Comparison of ENCODE assay signal across 9 mouse cellular contexts in genomic region chr7:109174337-109174948, GRCm38 (mm10). TPM values are rescaled to one million over a fixed set of nuclear protein-coding genes. Genes with fewer than 3 reads are reported as not detected.
DNase-seq lines count a peak whose midpoint lies in the region; ATAC-seq and TF ChIP-seq lines count a peak whose summit lies in the region.
"Had no signal": no experiment of that assay in that cellular context is flagged by ENCODE, and none has a peak within 500 bp of the region (broad histone marks: within the 10 kb centered on the region; RNA-seq: fewer than 3 reads in every experiment).

No protein-coding gene starts in this region.

- no peak for ATAC-seq in forebrain, embryonic 11.5 days (replicated peaks; ENCODE audit: low FRiP score)
- peak; percentile 52 for ATAC-seq in lung, embryonic 14.5 days (ENCODE audit: insufficient read depth)
- ATAC-seq in inflammation-experienced regulatory T-cells, adult 6 months: no peak

- TF ChIP-seq POLR2A in brain, embryonic 14.5 days (IDR thresholded peaks at IDR 0.05; ENCODE audit: borderline replicate concordance, extremely low read depth, insufficient read depth, insufficient read length, poor library complexity, severe bottlenecking): no peak

- no peaks in the 10 kb centered on the region for H3K36me3 ChIP-seq in E14TG2a.4 (ENCODE audit: insufficient read depth, low read length)
- H3K36me3 ChIP-seq in forebrain, embryonic 11.5 days (ENCODE audit: control insufficient read depth, insufficient read depth, low read length): no peaks in the 10 kb centered on the region
- H3K36me3 ChIP-seq in lung, embryonic 14.5 days (ENCODE audit: insufficient read depth): no peaks in the 10 kb centered on the region

- TF ChIP-seq CTCF in E14TG2a.4 (conservative IDR thresholded peaks at IDR 0.05; ENCODE audit: low read length): no peak
- TF ChIP-seq CTCF in brain, embryonic 14.5 days (IDR thresholded peaks at IDR 0.05; ENCODE audit: borderline replicate concordance, extremely low read depth, insufficient read depth, insufficient read length): no peak
- no peak for TF ChIP-seq CTCF in lung, embryonic 14.5 days (IDR thresholded peaks at IDR 0.05; ENCODE audit: low read depth)

- WGBS in forebrain, embryonic 11.5 days: 1% methylated on average over 31 of the region's 31 CpGs
- WGBS in lung, embryonic 14.5 days: 5% methylated on average over 31 of the region's 31 CpGs

- peak overlapping the region; percentile 92 for H3K9ac ChIP-seq in forebrain, embryonic 11.5 days (ENCODE audit: low read length)
- peak overlapping the region; percentile 62 for H3K9ac ChIP-seq in lung, embryonic 14.5 days

- H3K4me2 ChIP-seq in forebrain, embryonic 11.5 days (ENCODE audit: low read depth, low read length, severe bottlenecking): peak overlapping the region; percentile 93
- peak overlapping the region; percentile 99 for H3K4me2 ChIP-seq in lung, embryonic 14.5 days

- H3K27ac ChIP-seq in forebrain, embryonic 11.5 days (ENCODE audit: low read depth, low read length): peak overlapping the region; percentile 84
- H3K27ac ChIP-seq in lung, embryonic 14.5 days (ENCODE audit: low read depth): no peak overlapping the region; the same call in 1 of the 2 replicates
- H3K27ac ChIP-seq: macrophage had no signal

- H3K4me1 ChIP-seq in E14TG2a.4 (replicated peaks; ENCODE audit: low read depth, low read length): peaks cover 36% of the 10 kb centered on the region
- peaks cover 20% of the 10 kb centered on the region for H3K4me1 ChIP-seq in forebrain, embryonic 11.5 days (replicated peaks; ENCODE audit: control insufficient read depth, insufficient read depth, low read length)
- no peaks in the 10 kb centered on the region for H3K4me1 ChIP-seq in lung, embryonic 14.5 days (ENCODE audit: insufficient read depth)

- H3K9me3 ChIP-seq in E14TG2a.4 (ENCODE audit: low read length): peaks cover under 1% of the 10 kb centered on the region; the same call in 1 of the 2 replicates
- H3K9me3 ChIP-seq in forebrain, embryonic 11.5 days (ENCODE audit: control insufficient read depth, low read length): no peaks in the 10 kb centered on the region
- H3K9me3 ChIP-seq in lung, embryonic 14.5 days (ENCODE audit: low read depth, low read length): no peaks in the 10 kb centered on the region

- peak; percentile 84 for DNase-seq in brain, embryonic 14.5 days (ENCODE audit: low read depth)
- DNase-seq in forebrain, embryonic 11.5 days (ENCODE audit: low spot score): peak; percentile 79
- DNase-seq in heart, postnatal 10 days: peak; percentile 39 to 57
- peak; percentile 18 to 51 for DNase-seq in kidney, postnatal 36 days
- DNase-seq in lung, embryonic 14.5 days: peak; percentile 69
- peak; percentile 32 to 39 for DNase-seq in right cerebral cortex, adult 2 months (ENCODE audit: low spot score in 2 of 2)

- intact Hi-C loops in heart, postnatal 10 days (cut with DNase I): no loop called here

- peak overlapping the region; percentile 80 for H3K4me3 ChIP-seq in E14TG2a.4 (replicated peaks; ENCODE audit: low read length)
- H3K4me3 ChIP-seq in forebrain, embryonic 11.5 days (ENCODE audit: low read depth, low read length): peak overlapping the region; percentile 67
- H3K4me3 ChIP-seq in lung, embryonic 14.5 days (ENCODE audit: low read depth, low read length): peak overlapping the region; percentile 60

- H3K27me3 ChIP-seq in E14TG2a.4 (ENCODE audit: insufficient read depth, low read length): peaks cover 92% of the 10 kb centered on the region
- H3K27me3 ChIP-seq in forebrain, embryonic 11.5 days (ENCODE audit: control insufficient read depth, insufficient read depth, low read length): peaks cover 53% of the 10 kb centered on the region
- peaks cover 38% of the 10 kb centered on the region for H3K27me3 ChIP-seq in lung, embryonic 14.5 days (ENCODE audit: insufficient read depth, low read length)

RNA-seq across cellular contexts. Expression of gene Lmo1, which starts 0.6 kb away (rescaled TPM):
- 131 and 176 TPM in 2 replicates for polyA plus RNA-seq in brain, embryonic 14.5 days (2012; rRNA removed)
- 114 and 145 TPM in 2 replicates for polyA plus RNA-seq in forebrain, embryonic 11.5 days (2014; fragmentation: Nextera tagmentation; extraction: Ambion mirVana)
- 1 to 10 TPM; 2.0 to 2.8 TPM for total RNA-seq in heart, postnatal 10 days (2021)
- 11.8 and 15.0 TPM in 2 replicates for polyA plus RNA-seq in lung, embryonic 14.5 days (2014; fragmentation: Nextera tagmentation; extraction: Ambion mirVana)
- not detected for polyA plus RNA-seq in inflammation-experienced regulatory T-cells, adult 6 months (2017; shearing (Covaris generic))
- polyA plus RNA-seq: macrophage had no signal

Comparison
In these comparisons a context has a peak if more than half of its experiments do, and no peak if none do; other contexts are left out.
1. RNA of gene Lmo1, which starts 0.6 kb away (polyA plus RNA-seq): 131 to 176 TPM in brain, embryonic 14.5 days, 114 to 145 TPM in forebrain, embryonic 11.5 days and 11.8 to 15.0 TPM in lung, embryonic 14.5 days; not detected in inflammation-experienced regulatory T-cells, adult 6 months; every median in the first group is over 10 times any median in the second.
2. Peak in every context shown above with its lines, with median percentiles within 50 percentile points of each other: H3K4me3 ChIP-seq and DNase-seq.